Mouse (Mus musculus) kidney, embryonic 14.5 days (tissue): Measurements from ENCODE around the gene 4921517D22Rik. TPM values are rescaled to one million over a fixed set of nuclear protein-coding genes. Genes with fewer than 3 reads are reported as not detected.

Experiments used
- polyA plus RNA-seq: library from polyadenylated mRNA; unstranded; fragments of >200 nt; fragmentation: Nextera tagmentation; extraction: Ambion mirVana; gene quantifications from 2 replicates; pipeline ENCODE4 v1.2.1, GENCODE M21; 2014

4921517D22Rik gene
- polyA plus RNA-seq, 1 experiment from 2014 or later = not detected

Other genes starting within 250 kb of the 4921517D22Rik start
- gene Agtpbp1, start 108.9 kb downstream of the 4921517D22Rik start, polyA plus RNA-seq = 17.9 and 18.6 TPM in 2 replicates
- 93.0 and 101 TPM in 2 replicates for gene Naa35, start 108.8 kb downstream of the 4921517D22Rik start, polyA plus RNA-seq
- 27.9 and 41.9 TPM in 2 replicates for gene Golm1, start 18.3 kb downstream of the 4921517D22Rik start, polyA plus RNA-seq
- 0.43 TPM in 1 of 2 replicates, not detected in the other for gene Spata31d1a, start 16.2 kb upstream of the 4921517D22Rik start, polyA plus RNA-seq
- gene Spata31d1b, start 18.2 kb upstream of the 4921517D22Rik start, polyA plus RNA-seq = not detected in 2 replicates
- gene Spata31d1d, start 37.6 kb upstream of the 4921517D22Rik start, polyA plus RNA-seq = not detected in 2 replicates
- not detected in 2 replicates for gene 1700014D04Rik, start 52.6 kb upstream of the 4921517D22Rik start, polyA plus RNA-seq
- 123 and 134 TPM in 2 replicates for gene Isca1, start 75.7 kb upstream of the 4921517D22Rik start, polyA plus RNA-seq
- not detected in 2 replicates for gene Gm49354, start 88.1 kb upstream of the 4921517D22Rik start, polyA plus RNA-seq
- gene Tut7, start 129.0 kb upstream of the 4921517D22Rik start, polyA plus RNA-seq = 23.6 and 43.9 TPM in 2 replicates